Mouse (Mus musculus): ENCODE measurements at regions not wholly inside any gene's neighbourhood (a gene's known extent, or its start where the extent isn't known, plus 50 kb on each side); places are given as distances from the start of the nearest gene placed in this dataset.

GRCm38 (mm10) chr13:51920511-51921351, 74.3 kb downstream of the Gadd45g start:
- no peak overlapping the region for H3K9ac ChIP-seq (replicated peaks; ENCODE audit: low read length)
- peak; percentile 64 for ATAC-seq (ENCODE audit: low FRiP score, low TSS enrichment)

GRCm38 (mm10) chr13:51921550-51921949, 75.1 kb downstream of the Gadd45g start:
- H3K27ac ChIP-seq (replicated peaks; ENCODE audit: low read depth, low read length): peak overlapping the region; percentile 79
- H3K4me2 ChIP-seq (ENCODE audit: low read length): no peak overlapping the region
- ATAC-seq (ENCODE audit: low FRiP score, low TSS enrichment) (no peak), DNase-seq (no peak)
- H3K4me3 ChIP-seq (replicated peaks; ENCODE audit: low read depth, low read length): no peak overlapping the region
- peaks cover 53% of the 10 kb centered on the region for H3K4me1 ChIP-seq (ENCODE audit: control insufficient read depth, insufficient read depth, low read length)
- no peaks in the 10 kb centered on the region for H3K36me3 ChIP-seq (ENCODE audit: control insufficient read depth, insufficient read depth, low read length)
- peaks cover 8% of the 10 kb centered on the region for H3K27me3 ChIP-seq (ENCODE audit: control insufficient read depth, insufficient read depth, low read length)
- 12% methylated on average over 5 of the region's 5 CpGs for WGBS
- H3K9ac ChIP-seq (replicated peaks; ENCODE audit: low read length): no peak overlapping the region
- H3K9me3 ChIP-seq (ENCODE audit: control insufficient read depth, low read length): no peaks in the 10 kb centered on the region

More at GRCm38 (mm10) chr13:51920511-51921351, 74.3 kb downstream of the Gadd45g start:
- H3K4me1 ChIP-seq (ENCODE audit: control insufficient read depth, insufficient read depth, low read length): peaks cover 53% of the 10 kb centered on the region
- H3K36me3 ChIP-seq (ENCODE audit: control insufficient read depth, insufficient read depth, low read length): no peaks in the 10 kb centered on the region
- WGBS: 4% methylated on average over 15 of the region's 15 CpGs
- H3K27ac ChIP-seq (replicated peaks; ENCODE audit: low read depth, low read length): peak overlapping the region; percentile 79
- no peak overlapping the region for H3K4me3 ChIP-seq (replicated peaks; ENCODE audit: low read depth, low read length)
- H3K27me3 ChIP-seq (ENCODE audit: control insufficient read depth, insufficient read depth, low read length): peaks cover 10% of the 10 kb centered on the region
- H3K4me2 ChIP-seq (ENCODE audit: low read length): peak overlapping the region; percentile 22
- no peaks in the 10 kb centered on the region for H3K9me3 ChIP-seq (ENCODE audit: control insufficient read depth, low read length)
- DNase-seq: peak; percentile 82

- Histone ChIP-seq H3K9me3 (ENCODE audit: control insufficient read depth, low read length) (no peaks in the 10 kb centered on the region), H3K36me3 (ENCODE audit: control insufficient read depth, insufficient read depth, low read length) (no peaks in the 10 kb centered on the region), H3K27me3 (ENCODE audit: control insufficient read depth, insufficient read depth, low read length) (peaks cover 19% of the 10 kb centered on the region), H3K4me3 (replicated peaks; ENCODE audit: low read depth, low read length) (no peak overlapping the region), H3K27ac (replicated peaks; ENCODE audit: low read depth, low read length) (no peak overlapping the region), H3K4me1 (ENCODE audit: control insufficient read depth, insufficient read depth, low read length) (peaks cover 7% of the 10 kb centered on the region; the same call in 1 of the 2 replicates), H3K4me2 (ENCODE audit: low read length) (no peak overlapping the region), H3K9ac (replicated peaks; ENCODE audit: low read length) (no peak overlapping the region)
- ATAC-seq (ENCODE audit: low FRiP score, low TSS enrichment) (no peak), DNase-seq (no peak)
- 18% methylated on average over 10 of the region's 10 CpGs for WGBS
Observed at GRCm38 (mm10) chr13:51926764-51927163, 80.3 kb downstream of the Gadd45g start.

GRCm38 (mm10) chr13:51929730-51930129, 83.3 kb downstream of the Gadd45g start:
- H3K4me3 ChIP-seq (replicated peaks; ENCODE audit: low read depth, low read length): no peak overlapping the region
- peaks cover 11% of the 10 kb centered on the region; the same call in 1 of the 2 replicates for H3K27me3 ChIP-seq (ENCODE audit: control insufficient read depth, insufficient read depth, low read length)
- H3K27ac ChIP-seq (replicated peaks; ENCODE audit: low read depth, low read length): no peak overlapping the region
- ATAC-seq (ENCODE audit: low FRiP score, low TSS enrichment) (no peak), DNase-seq (no peak)
- H3K36me3 ChIP-seq (ENCODE audit: control insufficient read depth, insufficient read depth, low read length): no peaks in the 10 kb centered on the region
- H3K4me2 ChIP-seq (ENCODE audit: low read length): no peak overlapping the region
- WGBS: 62% methylated on average over 2 of the region's 2 CpGs
- H3K9me3 ChIP-seq (ENCODE audit: control insufficient read depth, low read length): no peaks in the 10 kb centered on the region
- H3K9ac ChIP-seq (replicated peaks; ENCODE audit: low read length): no peak overlapping the region
- H3K4me1 ChIP-seq (ENCODE audit: control insufficient read depth, insufficient read depth, low read length): peaks cover 7% of the 10 kb centered on the region; the same call in 1 of the 2 replicates

GRCm38 (mm10) chr13:51930301-51930747, 83.8 kb downstream of the Gadd45g start:
- Histone ChIP-seq H3K4me2 (ENCODE audit: low read length) (no peak overlapping the region), H3K36me3 (ENCODE audit: control insufficient read depth, insufficient read depth, low read length) (no peaks in the 10 kb centered on the region), H3K9ac (replicated peaks; ENCODE audit: low read length) (no peak overlapping the region), H3K9me3 (ENCODE audit: control insufficient read depth, low read length) (no peaks in the 10 kb centered on the region), H3K27ac (replicated peaks; ENCODE audit: low read depth, low read length) (no peak overlapping the region), H3K27me3 (ENCODE audit: control insufficient read depth, insufficient read depth, low read length) (peaks cover 11% of the 10 kb centered on the region; the same call in 1 of the 2 replicates), H3K4me1 (ENCODE audit: control insufficient read depth, insufficient read depth, low read length) (peaks cover 7% of the 10 kb centered on the region; the same call in 1 of the 2 replicates), H3K4me3 (replicated peaks; ENCODE audit: low read depth, low read length) (no peak overlapping the region)
- peak; percentile 47 for DNase-seq
- ATAC-seq (ENCODE audit: low FRiP score, low TSS enrichment): no peak; the same call in 1 of the 2 replicates
- 23% methylated on average over 6 of the region's 6 CpGs for WGBS

- no peak for ATAC-seq (ENCODE audit: low FRiP score, low TSS enrichment)
- DNase-seq: no peak
- Histone ChIP-seq H3K4me2 (ENCODE audit: low read length) (no peak overlapping the region), H3K27me3 (ENCODE audit: control insufficient read depth, insufficient read depth, low read length) (peaks cover 11% of the 10 kb centered on the region; the same call in 1 of the 2 replicates), H3K36me3 (ENCODE audit: control insufficient read depth, insufficient read depth, low read length) (no peaks in the 10 kb centered on the region), H3K4me3 (replicated peaks; ENCODE audit: low read depth, low read length) (no peak overlapping the region), H3K9me3 (ENCODE audit: control insufficient read depth, low read length) (no peaks in the 10 kb centered on the region), H3K27ac (replicated peaks; ENCODE audit: low read depth, low read length) (no peak overlapping the region), H3K4me1 (ENCODE audit: control insufficient read depth, insufficient read depth, low read length) (peaks cover 7% of the 10 kb centered on the region; the same call in 1 of the 2 replicates), H3K9ac (replicated peaks; ENCODE audit: low read length) (no peak overlapping the region)
- WGBS: 72% methylated on average over 3 of the region's 3 CpGs
Observed at GRCm38 (mm10) chr13:51930931-51931330, 84.5 kb downstream of the Gadd45g start.

- no peak overlapping the region for H3K27ac ChIP-seq (replicated peaks; ENCODE audit: low read depth, low read length)
- DNase-seq (no peak), ATAC-seq (ENCODE audit: low FRiP score, low TSS enrichment) (no peak)
- H3K27me3 ChIP-seq (ENCODE audit: control insufficient read depth, insufficient read depth, low read length): no peaks in the 10 kb centered on the region
- H3K9ac ChIP-seq (replicated peaks; ENCODE audit: low read length): no peak overlapping the region
- no peak overlapping the region for H3K4me3 ChIP-seq (replicated peaks; ENCODE audit: low read depth, low read length)
- WGBS: 90% methylated on average over 10 of the region's 10 CpGs
- H3K9me3 ChIP-seq (ENCODE audit: control insufficient read depth, low read length): no peaks in the 10 kb centered on the region
- H3K4me2 ChIP-seq (ENCODE audit: low read length): no peak overlapping the region
- H3K4me1 ChIP-seq (ENCODE audit: control insufficient read depth, insufficient read depth, low read length): no peaks in the 10 kb centered on the region
- H3K36me3 ChIP-seq (ENCODE audit: control insufficient read depth, insufficient read depth, low read length): no peaks in the 10 kb centered on the region
Observed at GRCm38 (mm10) chr13:51935827-51936226, 89.3 kb downstream of the Gadd45g start.

- Histone ChIP-seq H3K27me3 (ENCODE audit: control insufficient read depth, insufficient read depth, low read length) (no peaks in the 10 kb centered on the region), H3K4me2 (ENCODE audit: low read length) (no peak overlapping the region), H3K4me3 (replicated peaks; ENCODE audit: low read depth, low read length) (no peak overlapping the region), H3K4me1 (ENCODE audit: control insufficient read depth, insufficient read depth, low read length) (no peaks in the 10 kb centered on the region), H3K9me3 (ENCODE audit: control insufficient read depth, low read length) (no peaks in the 10 kb centered on the region), H3K36me3 (ENCODE audit: control insufficient read depth, insufficient read depth, low read length) (no peaks in the 10 kb centered on the region), H3K9ac (replicated peaks; ENCODE audit: low read length) (no peak overlapping the region), H3K27ac (replicated peaks; ENCODE audit: low read depth, low read length) (no peak overlapping the region)
- ATAC-seq (ENCODE audit: low FRiP score, low TSS enrichment) (no peak), DNase-seq (no peak)
- 88% methylated on average over 5 of the region's 5 CpGs for WGBS
Observed at GRCm38 (mm10) chr13:51936441-51936840, 90.0 kb downstream of the Gadd45g start.

GRCm38 (mm10) chr13:51937898-51938297, 91.4 kb downstream of the Gadd45g start:
- DNase-seq (no peak), ATAC-seq (ENCODE audit: low FRiP score, low TSS enrichment) (no peak)
- no peaks in the 10 kb centered on the region for H3K4me1 ChIP-seq (ENCODE audit: control insufficient read depth, insufficient read depth, low read length)
- no peak overlapping the region for H3K27ac ChIP-seq (replicated peaks; ENCODE audit: low read depth, low read length)
- H3K36me3 ChIP-seq (ENCODE audit: control insufficient read depth, insufficient read depth, low read length): no peaks in the 10 kb centered on the region
- 79% methylated on average over 7 of the region's 7 CpGs for WGBS
- no peak overlapping the region for H3K9ac ChIP-seq (replicated peaks; ENCODE audit: low read length)
- H3K4me3 ChIP-seq (replicated peaks; ENCODE audit: low read depth, low read length): no peak overlapping the region
- H3K9me3 ChIP-seq (ENCODE audit: control insufficient read depth, low read length): no peaks in the 10 kb centered on the region
- H3K27me3 ChIP-seq (ENCODE audit: control insufficient read depth, insufficient read depth, low read length): no peaks in the 10 kb centered on the region
- H3K4me2 ChIP-seq (ENCODE audit: low read length): no peak overlapping the region
